Mouse (Mus musculus) heart, adult 2 months (tissue): ENCODE results near the gene Mrps14.

ENCODE experiments used
- CTCF ChIP-seq: fragments of 200-600 bp; IDR thresholded peaks from 2 replicates; pipeline ENCODE4 v1.8.1; 2022; ENCODE audit warnings: antibody characterized with exemption, mild to moderate bottlenecking, moderate library complexity
- EP300 ChIP-seq: fragments of 200-500 bp; IDR thresholded peaks from 2 replicates; pipeline ENCODE4 v1.6.1; 2011; ENCODE audit warnings: low read depth, low read length, control low read depth; ENCODE audit not compliant: insufficient read depth

DNA sequence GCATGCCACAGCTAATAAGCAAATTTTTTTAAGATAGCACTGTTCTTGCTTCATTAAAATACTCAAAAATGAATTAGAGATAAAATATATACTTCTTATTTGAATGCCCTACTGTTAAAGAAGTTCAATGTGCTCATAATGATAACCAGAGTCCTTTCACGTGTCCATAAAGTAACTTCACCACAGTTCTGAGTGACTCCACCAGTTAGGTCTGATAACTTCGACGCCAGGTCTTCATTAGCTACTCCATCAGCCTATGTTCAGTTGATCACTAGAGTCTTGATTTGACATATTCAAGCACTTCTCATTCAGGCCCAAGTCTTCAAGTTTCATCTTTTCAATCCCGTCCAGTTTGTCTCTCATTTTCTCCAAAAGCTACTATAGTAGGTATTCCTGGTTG, 32.2 kb downstream of the Mrps14 start:
- TF ChIP-seq CTCF, result no peak
- no peak for TF ChIP-seq EP300
